Mouse (Mus musculus) heart, embryonic 14.5 days (tissue): Measurements from ENCODE around the gene Serpina3m. TPM values are rescaled to one million over a fixed set of nuclear protein-coding genes. Genes with fewer than 3 reads are reported as not detected.
A peak's percentile ranks its signal among the peaks of the same experiment; 100 is the strongest.

ENCODE experiments used
- ATAC-seq: fragments of 200-750 bp; cut with Nextera tagmentation; 2 replicates; pipeline ENCODE4 v1.8.0; 2017; ENCODE audit warnings: low read depth, moderate TSS enrichment; ENCODE audit not compliant: insufficient number of reproducible peaks, insufficient read depth, low FRiP score
- H3K27ac ChIP-seq, 2 experiments: fragments of 200-500 bp in 1 of 2; fragments of 300-500 bp in 1 of 2; sonication (generic) in 1 of 2; replicated peaks in 1 of 2; 2 replicates each; pipeline ENCODE4 v1.5.1; 2012 to 2014; ENCODE audit warnings: low read depth in 2 of 2, low read length in 2 of 2, control low read depth in 1 of 2, mild to moderate bottlenecking in 1 of 2, mixed read lengths in 1 of 2; ENCODE audit not compliant: control insufficient read depth in 1 of 2, insufficient read depth in 1 of 2
- H3K27me3 ChIP-seq: fragments of 300-500 bp; sonication (generic); 2 replicates; pipeline ENCODE4 v1.6.1; 2014; ENCODE audit warnings: mild to moderate bottlenecking, low read length, control low read depth; ENCODE audit not compliant: control insufficient read depth, insufficient read depth
- H3K36me3 ChIP-seq: fragments of 300-500 bp; sonication (generic); 2 replicates; pipeline ENCODE4 v1.6.1; 2014; ENCODE audit warnings: mild to moderate bottlenecking, control low read depth, low read length, mixed read lengths; ENCODE audit not compliant: control insufficient read depth, insufficient read depth
- H3K4me1 ChIP-seq, 2 experiments: fragments of 200-500 bp in 1 of 2; fragments of 300-500 bp in 1 of 2; sonication (generic) in 1 of 2; 2 replicates each; pipeline ENCODE4 v1.6.1; 2012 to 2014; ENCODE audit warnings: low read length in 2 of 2, control low read depth in 1 of 2, mixed read lengths in 1 of 2; ENCODE audit not compliant: control insufficient read depth in 2 of 2, insufficient read depth in 2 of 2
- H3K4me2 ChIP-seq: fragments of 300-500 bp; sonication (generic); 2 replicates; pipeline ENCODE4 v1.6.1; 2014; ENCODE audit warnings: mild to moderate bottlenecking, low read length
- H3K4me3 ChIP-seq, 2 experiments: fragments of 200-500 bp in 1 of 2; fragments of 300-500 bp in 1 of 2; sonication (generic) in 1 of 2; 2 replicates each; pipeline ENCODE4 v1.5.1; 2012 to 2014; ENCODE audit warnings: low read length in 2 of 2, mild to moderate bottlenecking in 2 of 2, control low read depth in 1 of 2, low read depth in 1 of 2, moderate library complexity in 1 of 2; ENCODE audit not compliant: control insufficient read depth in 1 of 2, insufficient read depth in 1 of 2
- H3K9ac ChIP-seq: fragments of 300-500 bp; sonication (generic); 2 replicates; pipeline ENCODE4 v1.6.1; 2014; ENCODE audit warnings: mild to moderate bottlenecking, low read length
- H3K9me3 ChIP-seq: fragments of 300-500 bp; sonication (generic); 2 replicates; pipeline ENCODE4 v1.6.1; 2016; ENCODE audit warnings: low read length, control low read depth; ENCODE audit not compliant: control insufficient read depth
- WGBS: fragments of 180-500 bp; shearing (Covaris S2); extraction: QIAGEN DNeasy Blood & Tissue Kit; methylation state at CpG from one replicate; pipeline ENCODE4 v1.1.7; 2014; 5-methylcytosine and 5-hydroxymethylcytosine counted together
- polyA plus RNA-seq: library from polyadenylated mRNA; unstranded; fragments of >200 nt; fragmentation: Nextera tagmentation; extraction: Ambion mirVana; gene quantifications from 2 replicates; pipeline ENCODE4 v1.2.1, GENCODE M21; 2014

Gene Serpina3m
- polyA plus RNA-seq, 1 experiment from 2014 or later: not detected

DNA sequence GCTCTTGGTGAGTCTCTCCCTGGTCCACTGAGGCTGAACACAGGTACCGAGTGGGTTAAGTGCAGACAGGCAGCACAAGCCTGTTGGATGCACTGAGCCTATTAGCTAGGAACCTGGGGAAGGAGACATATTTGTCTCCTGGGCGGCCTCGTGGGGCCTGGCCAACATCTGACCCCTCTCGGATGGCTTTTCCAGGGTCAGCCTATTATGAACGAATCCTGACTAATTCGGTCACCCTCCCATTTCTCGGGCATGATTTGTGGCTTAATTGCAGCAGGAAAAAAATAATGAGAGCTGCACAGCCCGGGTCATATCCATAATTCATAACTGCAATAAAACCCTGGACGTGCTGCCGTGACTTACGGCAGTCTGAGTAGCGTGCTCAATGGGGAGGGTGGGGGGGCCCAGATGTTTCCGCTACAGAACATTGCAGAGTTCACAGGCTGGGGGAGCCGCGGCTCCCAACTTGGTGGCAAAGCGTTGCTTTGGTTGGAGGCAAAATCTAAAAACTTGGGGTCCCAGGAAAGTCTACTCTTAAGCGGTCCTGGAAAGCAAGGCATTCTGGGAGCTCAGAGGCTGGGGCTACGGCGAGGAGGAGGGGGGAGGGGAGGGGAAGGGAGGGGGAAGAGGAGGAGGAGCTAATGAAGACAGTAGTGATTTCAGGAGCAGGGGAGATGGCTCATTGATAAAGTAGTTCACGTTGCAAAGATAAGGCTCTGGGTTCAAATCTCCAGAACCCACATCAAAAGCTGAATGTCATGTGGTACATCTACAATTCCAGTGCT, 95.9 kb downstream of the Serpina3m start:
- Histone ChIP-seq H3K9me3 (no peaks in the 10 kb centered on the region), H3K4me1 (no peaks in the 10 kb centered on the region), H3K27me3 (peaks cover 15% of the 10 kb centered on the region), H3K36me3 (no peaks in the 10 kb centered on the region), H3K4me3 (no peak overlapping the region), H3K9ac (no peak overlapping the region), H3K27ac (no peak overlapping the region), H3K4me2 (no peak overlapping the region)
- WGBS: 75% methylated on average over 20 of the region's 20 CpGs
- ATAC-seq: no peak

DNA sequence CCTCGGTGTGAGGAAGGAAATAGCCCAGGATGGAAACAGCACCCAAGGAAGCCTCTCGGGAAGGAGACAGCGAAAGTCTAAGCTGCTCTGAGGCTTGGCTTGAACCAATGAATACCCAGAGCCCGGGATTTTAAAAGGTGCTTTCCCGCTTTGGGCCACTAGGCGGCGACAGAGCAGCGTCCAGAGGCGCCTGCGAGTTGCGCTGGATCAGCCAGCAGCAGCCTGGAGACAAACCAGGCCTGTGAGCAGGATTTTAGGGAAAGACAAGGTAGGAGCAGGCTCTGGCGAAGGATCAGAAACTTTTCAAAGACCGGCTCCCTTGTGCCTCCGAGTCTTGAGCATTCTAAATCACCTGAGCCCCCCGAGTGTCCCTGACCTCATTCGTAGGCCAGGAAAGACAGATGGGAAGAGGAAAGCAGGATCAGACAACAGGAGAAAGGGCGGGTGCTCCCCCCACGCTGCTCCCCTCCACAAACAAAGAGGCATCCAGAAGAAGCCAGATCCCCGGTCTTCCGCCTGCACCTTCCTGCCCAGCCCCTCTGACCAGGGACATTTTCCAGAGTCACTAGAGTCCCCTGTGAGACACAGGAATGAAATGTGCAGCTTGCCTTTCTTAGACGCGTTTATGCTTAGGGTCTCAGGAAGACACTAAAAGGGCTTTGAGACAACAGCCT, 101.9 kb downstream of the Serpina3m start:
- peak overlapping the region; percentile 18; the same call in 1 of the 2 replicates for H3K9ac ChIP-seq
- 12% methylated on average over 22 of the region's 22 CpGs for whole genome bisulfite sequencing
- no peak for ATAC-seq
- H3K4me2 ChIP-seq: no peak overlapping the region
- no peak overlapping the region for H3K27ac ChIP-seq
- H3K9me3 ChIP-seq: no peaks in the 10 kb centered on the region
- H3K27me3 ChIP-seq: peaks cover 15% of the 10 kb centered on the region
- no peaks in the 10 kb centered on the region for H3K4me1 ChIP-seq
- no peak overlapping the region for H3K4me3 ChIP-seq
- no peaks in the 10 kb centered on the region for H3K36me3 ChIP-seq

DNA sequence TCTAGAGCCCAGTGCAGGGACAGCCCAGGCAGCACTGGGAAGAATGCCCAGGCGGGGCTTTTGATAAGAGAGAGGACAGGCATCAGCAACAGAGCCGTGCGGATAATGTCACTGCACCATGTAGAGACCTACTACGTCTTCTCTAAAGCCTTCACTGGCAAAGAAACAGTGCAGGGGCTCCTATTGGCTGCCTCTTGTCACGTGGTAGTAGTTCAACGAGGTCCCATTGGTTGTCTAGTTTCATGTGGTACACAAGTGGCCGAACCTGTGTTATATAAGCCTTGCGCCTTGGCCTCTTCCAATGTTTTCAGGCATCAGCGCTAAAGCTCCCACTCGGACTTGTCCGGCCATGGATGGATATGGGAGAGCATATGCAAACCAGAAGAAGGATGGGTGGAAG, 105.4 kb downstream of the Serpina3m start:
- H3K36me3 ChIP-seq: no peaks in the 10 kb centered on the region
- 67% methylated on average over 11 of the region's 11 CpGs for WGBS
- H3K4me2 ChIP-seq: no peak overlapping the region
- ATAC-seq: no peak
- no peak overlapping the region for H3K27ac ChIP-seq
- peaks cover 5% of the 10 kb centered on the region for H3K27me3 ChIP-seq
- no peak overlapping the region for H3K9ac ChIP-seq
- no peak overlapping the region for H3K4me3 ChIP-seq
- H3K4me1 ChIP-seq: no peaks in the 10 kb centered on the region
- H3K9me3 ChIP-seq: no peaks in the 10 kb centered on the region

Other genes with a start within 250 kb of the Serpina3m start
- gene Serpina5, start 237.4 kb upstream of the Serpina3m start, polyA plus RNA-seq: not detected in 2 replicates
- not detected in 2 replicates for gene Serpina3a, start 225.8 kb upstream of the Serpina3m start, polyA plus RNA-seq
- 0.19 TPM in 1 of 2 replicates, not detected in the other for gene Serpina3b, start 210.5 kb upstream of the Serpina3m start, polyA plus RNA-seq
- 0.08 TPM in 1 of 2 replicates, not detected in the other for gene Serpina3c, start 184.6 kb upstream of the Serpina3m start, polyA plus RNA-seq
- gene Serpina3f, start 123.9 kb upstream of the Serpina3m start, polyA plus RNA-seq: not detected in 2 replicates
- 2.4 and 3.7 TPM in 2 replicates for gene Serpina3g, start 102.2 kb upstream of the Serpina3m start, polyA plus RNA-seq
- 0.53 TPM in 1 of 2 replicates, not detected in the other for gene Serpina3i, start 75.4 kb upstream of the Serpina3m start, polyA plus RNA-seq
- gene Serpina3j, start 23.9 kb upstream of the Serpina3m start, polyA plus RNA-seq: not detected in 2 replicates
- gene Serpina3k, start within 50 bp of the Serpina3m start, polyA plus RNA-seq: not detected in 2 replicates
- gene Serpina3n, start 68.2 kb downstream of the Serpina3m start, polyA plus RNA-seq: 0.16 and 0.28 TPM in 2 replicates
- 0.16 TPM in 1 of 2 replicates, not detected in the other for gene Gsc, start 134.8 kb downstream of the Serpina3m start, polyA plus RNA-seq